Mouse (Mus musculus): ENCODE results near the gene Abca5. TPM values are rescaled to one million over a fixed set of nuclear protein-coding genes. Genes with fewer than 3 reads are reported as not detected.

Abca5 gene
- polyA plus RNA-seq, 1 experiment, result 0.20 TPM

DNA sequence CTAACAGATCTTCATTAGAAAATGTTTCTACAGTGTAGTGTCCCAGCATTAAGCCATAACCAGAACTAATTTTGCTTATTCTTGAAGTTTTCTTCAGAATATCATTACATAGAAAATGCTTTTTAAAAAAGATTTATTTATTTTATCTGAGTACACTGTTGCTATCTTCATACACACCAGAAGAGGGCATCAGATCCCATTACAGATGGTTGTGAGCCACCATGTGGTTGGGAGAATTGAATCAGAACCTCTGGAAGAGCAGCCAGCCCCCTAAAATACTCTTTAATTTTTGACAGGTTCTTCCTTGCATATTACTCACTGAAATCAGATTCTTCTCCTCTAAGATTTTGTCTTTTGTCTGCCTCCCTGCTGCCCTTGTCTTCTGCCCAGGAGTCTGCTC is 104.5 kb downstream of the Abca5 start:
- DNase-seq (ENCODE audit: low read depth, low spot score), result no peak

Other genes starting within 250 kb of the Abca5 start
- 2.0 and 4.7 TPM in 2 replicates for gene Abca8a, start 241.7 kb downstream of the Abca5 start, polyA plus RNA-seq (2012; rRNA removed)
- 0.32 and 0.77 TPM in 2 replicates for gene Abca9, start 169.5 kb downstream of the Abca5 start, polyA plus RNA-seq (2012; rRNA removed)
- 0.09 and 0.11 TPM in 2 replicates for gene Abca6, start 85.9 kb downstream of the Abca5 start, polyA plus RNA-seq (2012; rRNA removed)
- 3.5 and 4.5 TPM in 2 replicates for gene Map2k6, start 61.4 kb upstream of the Abca5 start, polyA plus RNA-seq (2012; rRNA removed)

Measured in large intestine, adult 2 months (tissue).